Mouse (Mus musculus): ENCODE results near the gene Tbx10.

DNA sequence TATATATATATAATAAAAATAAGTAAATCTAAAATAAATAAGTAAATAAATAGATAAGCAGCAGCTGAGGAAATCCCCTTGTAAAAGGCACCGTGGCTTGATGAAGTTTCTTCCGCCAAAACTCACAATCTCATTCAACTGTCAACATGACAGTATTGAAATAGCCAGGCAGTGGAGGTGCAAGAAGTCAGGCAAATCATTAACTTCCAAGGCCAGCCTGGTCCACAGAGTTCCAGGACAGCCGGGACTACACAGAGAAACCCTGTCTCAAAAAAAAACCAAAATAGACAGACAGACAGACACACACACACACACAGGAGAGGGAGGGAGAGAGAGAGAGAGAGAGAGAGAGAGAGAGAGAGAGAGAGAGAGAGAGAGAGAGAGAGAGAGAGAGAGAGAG lies 40.7 kb downstream of the Tbx10 start:
- TF ChIP-seq CTCF (IDR thresholded peaks at IDR 0.05 in 2 of 3, conservative IDR thresholded peaks at IDR 0.05 in 1 of 3; ENCODE audit: control insufficient read depth in 1 of 3, insufficient read depth in 1 of 3, low read depth in 2 of 3, low read length in 3 of 3, poor library complexity in 1 of 3, severe bottlenecking in 1 of 3) = no peak
- TF ChIP-seq GATA1 (IDR thresholded peaks at IDR 0.05; ENCODE audit: low read depth, low read length) = no peak
- TF ChIP-seq EP300 (IDR thresholded peaks at IDR 0.05; ENCODE audit: low read depth in 1 of 2, low read length in 2 of 2) = no peak
- TF ChIP-seq JUND (IDR thresholded peaks at IDR 0.05; ENCODE audit: low read depth, low read length) = no peak
- no peak for TF ChIP-seq SMC3 (IDR thresholded peaks at IDR 0.05; ENCODE audit: low read depth, low read length)
- no peak for TF ChIP-seq MEF2A (IDR thresholded peaks at IDR 0.05; ENCODE audit: extremely low read depth, insufficient replicate concordance, low read depth, low read length, poor library complexity, severe bottlenecking)
- TF ChIP-seq HCFC1 (IDR thresholded peaks at IDR 0.05; ENCODE audit: low read depth, low read length) = no peak
- no peak for TF ChIP-seq NRF1 (IDR thresholded peaks at IDR 0.05; ENCODE audit: insufficient read depth, low read depth, low read length, poor library complexity, severe bottlenecking)
- no peak for TF ChIP-seq ZKSCAN1 (IDR thresholded peaks at IDR 0.05; ENCODE audit: low read depth, low read length)
- TF ChIP-seq KAT2A (conservative IDR thresholded peaks at IDR 0.05; ENCODE audit: low read depth, low read length) = no peak

Data from MEL (cell line).